Mouse (Mus musculus) midbrain, embryonic 15.5 days (tissue): ENCODE results near the gene Ric1. TPM values are rescaled to one million over a fixed set of nuclear protein-coding genes. Genes with fewer than 3 reads are reported as not detected.
"Not testable (repeated sequence)": the region's sequence is repeated elsewhere in the genome, so short reads cannot be mapped to it uniquely, and the experiment has no call there.

Experiments used
- ATAC-seq: fragments of 200-750 bp; cut with Nextera tagmentation; replicated peaks from 2 replicates; pipeline ENCODE4 v1.8.0; 2017; ENCODE audit warnings: moderate TSS enrichment
- H3K27ac ChIP-seq: fragments of 300-500 bp; sonication (generic); 2 replicates; pipeline ENCODE4 v1.5.1; 2015; ENCODE audit warnings: mild to moderate bottlenecking, inconsistent platforms
- H3K27me3 ChIP-seq: fragments of 300-500 bp; sonication (generic); replicated peaks from 2 replicates; pipeline ENCODE4 v1.6.1; 2015; ENCODE audit warnings: inconsistent platforms
- H3K36me3 ChIP-seq: fragments of 300-500 bp; sonication (generic); replicated peaks from 2 replicates; pipeline ENCODE4 v1.6.1; 2015; ENCODE audit warnings: inconsistent platforms
- H3K4me1 ChIP-seq: fragments of 300-500 bp; sonication (generic); 2 replicates; pipeline ENCODE4 v1.6.1; 2015; ENCODE audit warnings: inconsistent platforms
- H3K4me2 ChIP-seq: fragments of 300-500 bp; sonication (generic); 2 replicates; pipeline ENCODE4 v1.6.1; 2015; ENCODE audit warnings: inconsistent platforms, mild to moderate bottlenecking, moderate library complexity
- H3K4me3 ChIP-seq: fragments of 300-500 bp; sonication (generic); 2 replicates; pipeline ENCODE4 v1.5.1; 2015; ENCODE audit warnings: mild to moderate bottlenecking, inconsistent platforms
- H3K9ac ChIP-seq: fragments of 300-500 bp; sonication (generic); 2 replicates; pipeline ENCODE4 v1.6.1; 2015; ENCODE audit warnings: mild to moderate bottlenecking, inconsistent platforms
- H3K9me3 ChIP-seq: fragments of 300-500 bp; sonication (generic); 2 replicates; pipeline ENCODE4 v1.6.1; 2016; ENCODE audit warnings: inconsistent platforms
- WGBS: fragments of 180-500 bp; shearing (Covaris S2); methylation state at CpG from one replicate; pipeline ENCODE4 v1.1.7; 2015; ENCODE audit warnings: mixed read lengths; 5-methylcytosine and 5-hydroxymethylcytosine counted together
- polyA plus RNA-seq: library from polyadenylated mRNA; unstranded; fragments of >200 nt; fragmentation: Nextera tagmentation; extraction: Ambion mirVana; gene quantifications from 2 replicates; pipeline ENCODE4 v1.2.1, GENCODE M21; 2015

The Ric1 gene
- polyA plus RNA-seq, 1 experiment from 2014 or later = 14.4 TPM

DNA sequence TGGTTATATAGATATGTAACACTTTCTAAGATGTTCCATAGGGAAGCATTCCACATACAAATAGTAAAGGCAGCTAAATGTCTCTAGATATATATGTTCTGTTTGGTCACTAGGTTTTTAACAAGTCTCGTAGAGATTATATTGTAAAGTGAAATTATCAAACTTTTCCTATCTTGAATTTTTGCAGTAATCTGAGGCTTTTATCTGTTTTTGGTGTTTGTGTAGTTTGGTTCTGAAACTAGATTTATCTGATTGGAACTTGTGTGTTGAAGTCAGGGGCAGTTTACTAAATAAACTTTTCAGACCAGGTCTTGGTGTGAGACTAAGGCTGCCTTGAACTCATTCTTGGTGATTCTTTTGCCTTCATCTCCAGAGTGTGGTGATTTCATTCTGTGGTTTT, 29.0 kb downstream of the Ric1 start:
- Histone ChIP-seq H3K27ac (no peak overlapping the region), H3K4me1 (no peaks in the 10 kb centered on the region), H3K27me3 (no peaks in the 10 kb centered on the region), H3K9me3 (no peaks in the 10 kb centered on the region), H3K36me3 (no peaks in the 10 kb centered on the region), H3K4me2 (no peak overlapping the region), H3K9ac (no peak overlapping the region), H3K4me3 (no peak overlapping the region)
- ATAC-seq = no peak
- 87% methylated on average over 1 of the region's 1 CpGs for WGBS

DNA sequence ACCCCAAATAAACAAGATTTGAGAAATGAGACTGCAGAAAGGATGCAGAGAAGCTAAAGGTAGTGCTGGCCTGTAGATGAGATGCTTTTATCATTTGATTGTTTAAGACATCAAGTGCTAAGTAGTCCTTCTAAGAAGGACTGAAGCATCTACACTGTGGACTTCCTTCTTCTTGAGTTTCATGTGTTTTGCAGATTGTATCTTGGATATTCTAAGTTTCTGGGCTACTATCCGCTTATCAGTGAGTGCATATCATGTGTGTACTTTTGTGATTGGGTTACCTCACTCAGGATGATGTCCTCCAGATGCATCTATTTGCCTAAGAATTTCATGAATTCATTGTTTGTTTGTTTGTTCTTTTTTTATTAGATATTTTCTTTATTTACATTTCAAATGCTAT, 29.9 kb downstream of the Ric1 start:
- not testable (repeated sequence) for H3K4me1 ChIP-seq, H3K4me3 ChIP-seq, H3K27ac ChIP-seq, H3K9me3 ChIP-seq, H3K36me3 ChIP-seq, H3K9ac ChIP-seq, ATAC-seq, H3K27me3 ChIP-seq, H3K4me2 ChIP-seq
- WGBS = 100% methylated on average over 1 of the region's 1 CpGs

DNA sequence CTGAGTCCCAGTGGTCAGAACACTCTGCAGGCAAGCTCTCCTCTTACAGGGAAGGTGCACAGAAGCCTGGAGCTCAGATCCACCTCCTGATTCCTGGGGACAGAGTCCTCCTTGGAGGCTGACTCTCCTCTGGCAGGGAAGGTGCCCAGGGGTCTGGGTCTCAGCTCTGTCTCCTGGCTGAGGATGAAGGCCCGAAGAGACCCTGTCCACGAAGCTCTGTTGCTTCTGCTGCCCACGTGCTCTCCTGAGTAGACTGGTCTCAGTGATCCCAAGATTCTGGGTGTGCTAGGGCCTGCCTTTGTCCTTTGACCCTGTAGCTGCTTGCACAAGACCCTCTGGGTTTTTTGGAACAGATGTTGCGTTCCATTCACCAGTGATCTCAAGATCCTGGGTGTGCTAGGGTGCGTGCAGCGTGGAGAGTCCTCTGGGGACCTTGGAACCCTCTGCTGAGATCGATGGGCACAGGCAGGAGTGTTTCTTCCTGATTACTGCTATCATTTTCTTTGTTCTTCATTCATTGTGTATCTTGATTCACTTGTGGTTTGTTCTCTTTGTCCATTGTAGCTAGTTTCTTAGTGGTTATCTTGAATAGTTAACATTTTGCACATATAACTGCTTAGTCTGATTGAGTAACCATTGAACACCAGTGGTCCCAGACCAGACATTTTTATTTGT, 35.2 kb downstream of the Ric1 start:
- WGBS = 92% methylated on average over 7 of the region's 7 CpGs

DNA sequence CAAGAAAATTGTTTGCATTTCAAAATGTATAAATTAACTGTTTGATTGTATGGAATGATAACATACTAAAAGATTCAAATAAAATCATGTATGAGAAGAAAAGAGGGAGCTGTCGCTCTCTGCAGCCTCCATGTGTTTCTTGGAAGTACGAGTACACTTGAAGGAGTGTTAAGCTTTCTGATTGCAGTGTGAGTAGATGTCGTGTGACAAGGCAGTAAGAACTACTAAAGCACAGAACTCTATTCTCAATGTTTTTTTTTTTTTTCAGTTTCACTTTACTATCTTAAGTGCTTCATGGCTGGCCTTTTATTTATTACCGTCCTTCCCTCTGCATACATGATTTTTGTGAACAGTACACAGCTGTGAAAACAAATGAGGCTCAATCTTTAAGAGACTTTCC, 40.1 kb downstream of the Ric1 start:
- WGBS = 90% methylated on average over 4 of the region's 4 CpGs
- H3K4me1 ChIP-seq = no peaks in the 10 kb centered on the region
- H3K4me2 ChIP-seq = no peak overlapping the region

More for the DNA sequence above, 35.2 kb downstream of the Ric1 start:
- not testable (repeated sequence) for H3K27me3 ChIP-seq, H3K36me3 ChIP-seq, H3K9me3 ChIP-seq, H3K4me1 ChIP-seq, H3K27ac ChIP-seq, H3K4me3 ChIP-seq, H3K9ac ChIP-seq, ATAC-seq, H3K4me2 ChIP-seq

DNA sequence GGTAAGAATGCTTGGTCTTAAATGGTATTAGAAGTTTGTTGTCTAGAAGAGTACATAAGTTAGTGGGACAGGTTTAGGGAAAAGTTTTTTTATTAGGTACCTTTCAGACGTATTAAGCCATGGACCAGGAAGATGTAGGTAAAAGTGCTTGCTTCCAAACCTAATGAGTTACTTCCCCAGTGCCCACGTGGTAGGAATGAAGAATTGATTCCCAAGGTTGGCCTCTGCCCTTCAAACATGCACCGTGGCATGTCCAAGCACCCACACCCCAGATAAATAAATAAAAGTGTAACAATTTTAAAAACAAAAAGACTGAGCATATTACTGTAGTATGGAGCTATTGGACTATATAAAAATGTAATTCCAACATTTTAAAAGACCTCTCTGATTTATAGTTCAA, 40.5 kb downstream of the Ric1 start:
- Histone ChIP-seq H3K4me3 (no peak overlapping the region), H3K9ac (no peak overlapping the region), H3K4me1 (no peaks in the 10 kb centered on the region), H3K9me3 (no peaks in the 10 kb centered on the region), H3K27ac (no peak overlapping the region), H3K4me2 (no peak overlapping the region), H3K36me3 (no peaks in the 10 kb centered on the region), H3K27me3 (no peaks in the 10 kb centered on the region)
- 74% methylated on average over 3 of the region's 3 CpGs for WGBS
- no peak for ATAC-seq

More for the DNA sequence above, 40.1 kb downstream of the Ric1 start:
- Histone ChIP-seq H3K9me3 (no peaks in the 10 kb centered on the region), H3K4me3 (no peak overlapping the region), H3K36me3 (no peaks in the 10 kb centered on the region), H3K27me3 (no peaks in the 10 kb centered on the region), H3K27ac (no peak overlapping the region), H3K9ac (no peak overlapping the region)
- ATAC-seq = no peak

DNA sequence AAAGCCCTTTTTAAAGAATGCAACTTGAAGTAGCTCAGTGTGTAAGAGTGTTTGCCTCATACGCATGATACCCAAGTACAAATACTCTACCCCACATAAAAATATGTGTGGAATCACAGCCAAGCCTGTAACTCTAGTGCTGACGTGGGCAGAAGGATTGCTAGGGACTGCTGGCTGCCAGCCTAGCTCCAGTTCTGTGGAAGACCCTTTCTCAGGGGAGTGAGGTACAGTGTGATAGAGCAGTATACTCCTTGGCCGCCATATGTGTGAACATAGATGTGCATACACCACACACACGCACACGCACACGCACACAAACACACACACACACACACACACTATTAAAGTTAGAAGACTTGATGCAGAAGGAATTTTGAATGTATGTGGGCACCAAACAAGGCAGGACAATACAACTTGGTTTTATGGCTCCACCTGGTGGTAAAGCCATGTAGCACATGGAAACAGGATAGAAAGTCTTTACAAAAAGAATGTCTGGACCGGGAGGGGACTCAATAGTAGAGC, 41.2 kb downstream of the Ric1 start:
- Histone ChIP-seq H3K27me3 (no peaks in the 10 kb centered on the region), H3K36me3 (no peaks in the 10 kb centered on the region), H3K27ac (no peak overlapping the region), H3K9me3 (no peaks in the 10 kb centered on the region), H3K4me2 (no peak overlapping the region), H3K9ac (no peak overlapping the region), H3K4me3 (no peak overlapping the region), H3K4me1 (no peaks in the 10 kb centered on the region)
- 0 out of 2 replicates have a peak, but pooled peaks have one; percentile 37 for ATAC-seq
- WGBS = 67% methylated on average over 7 of the region's 7 CpGs

DNA sequence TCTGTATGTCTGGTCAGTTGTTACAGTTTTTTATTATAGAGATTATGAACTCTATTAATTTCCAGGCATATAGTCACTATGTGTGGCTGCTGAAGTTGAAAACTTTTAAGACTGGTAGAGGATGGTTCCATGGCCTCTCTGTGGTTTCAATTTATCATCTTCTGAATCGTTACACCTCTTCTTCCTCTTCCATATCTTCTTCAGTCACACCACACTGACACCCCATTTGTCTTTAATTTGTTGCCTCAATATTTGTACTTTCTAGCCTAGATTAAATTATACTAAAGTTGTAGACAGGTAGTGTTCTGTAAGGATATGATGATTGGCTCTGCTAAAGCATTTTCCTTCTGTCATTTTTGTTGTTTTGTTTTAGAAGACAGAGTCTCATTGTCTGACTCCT, 44.4 kb downstream of the Ric1 start:
- no peaks in the 10 kb centered on the region for H3K4me1 ChIP-seq
- H3K9ac ChIP-seq = no peak overlapping the region
- H3K27ac ChIP-seq = no peak overlapping the region
- H3K27me3 ChIP-seq = no peaks in the 10 kb centered on the region
- peaks cover 8% of the 10 kb centered on the region; the same call in 1 of the 2 replicates for H3K36me3 ChIP-seq
- 100% methylated on average over 1 of the region's 1 CpGs for WGBS
- H3K4me3 ChIP-seq = no peak overlapping the region
- H3K9me3 ChIP-seq = no peaks in the 10 kb centered on the region
- no peak overlapping the region for H3K4me2 ChIP-seq
- no peak for ATAC-seq

DNA sequence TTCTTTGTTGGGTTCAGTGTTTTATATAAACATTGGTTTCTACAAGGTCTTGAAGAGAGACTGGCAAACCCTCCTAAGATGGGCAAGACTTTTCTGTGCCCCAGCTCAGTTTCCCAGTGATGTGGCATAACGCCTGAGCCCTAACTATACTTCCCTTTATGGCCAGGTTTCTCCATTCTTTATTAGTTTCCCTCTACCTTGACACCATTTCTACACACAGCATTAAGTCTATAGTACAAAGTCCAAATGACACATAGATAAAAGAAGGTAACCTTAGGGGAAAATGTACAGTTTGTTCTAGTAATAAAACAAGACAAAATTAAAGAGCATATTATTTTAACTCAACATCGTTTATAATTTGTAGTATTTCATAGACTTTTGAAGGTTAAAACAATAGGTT, 60.4 kb downstream of the Ric1 start:
- no peak overlapping the region for H3K4me3 ChIP-seq
- whole genome bisulfite sequencing = 92% methylated on average over 2 of the region's 2 CpGs
- no peaks in the 10 kb centered on the region for H3K27me3 ChIP-seq
- H3K4me2 ChIP-seq = no peak overlapping the region
- no peaks in the 10 kb centered on the region for H3K9me3 ChIP-seq
- ATAC-seq = no peak
- 0 out of 2 replicates have a peak, but pooled peaks cover 12% of the 10 kb centered on the region for H3K36me3 ChIP-seq
- no peak overlapping the region for H3K9ac ChIP-seq
- H3K4me1 ChIP-seq = no peaks in the 10 kb centered on the region
- H3K27ac ChIP-seq = no peak overlapping the region

DNA sequence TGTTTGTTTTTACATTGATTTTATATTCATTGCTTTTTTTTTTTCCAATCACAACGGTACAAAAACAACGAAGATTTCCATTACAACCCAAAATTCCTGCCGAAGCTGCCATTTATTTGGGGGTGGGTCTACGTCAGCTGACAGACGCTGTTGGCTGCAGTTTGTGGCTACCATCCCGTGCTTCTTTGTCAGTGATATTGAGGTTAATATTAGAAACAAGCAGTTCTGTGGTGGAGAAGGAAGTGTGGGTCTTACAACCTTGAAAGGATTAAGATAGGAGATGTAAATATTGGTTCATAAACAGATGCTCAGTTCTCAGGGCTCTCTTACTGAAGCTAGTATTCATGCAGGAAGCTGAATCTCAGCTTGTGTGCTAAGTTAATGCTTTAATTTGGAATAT, 61.7 kb downstream of the Ric1 start:
- Histone ChIP-seq H3K36me3 (peaks cover 21% of the 10 kb centered on the region), H3K9ac (no peak overlapping the region), H3K4me1 (no peaks in the 10 kb centered on the region), H3K9me3 (no peaks in the 10 kb centered on the region), H3K4me3 (no peak overlapping the region), H3K27ac (no peak overlapping the region), H3K4me2 (no peak overlapping the region), H3K27me3 (no peaks in the 10 kb centered on the region)
- 84% methylated on average over 6 of the region's 6 CpGs for WGBS
- no peak for ATAC-seq

DNA sequence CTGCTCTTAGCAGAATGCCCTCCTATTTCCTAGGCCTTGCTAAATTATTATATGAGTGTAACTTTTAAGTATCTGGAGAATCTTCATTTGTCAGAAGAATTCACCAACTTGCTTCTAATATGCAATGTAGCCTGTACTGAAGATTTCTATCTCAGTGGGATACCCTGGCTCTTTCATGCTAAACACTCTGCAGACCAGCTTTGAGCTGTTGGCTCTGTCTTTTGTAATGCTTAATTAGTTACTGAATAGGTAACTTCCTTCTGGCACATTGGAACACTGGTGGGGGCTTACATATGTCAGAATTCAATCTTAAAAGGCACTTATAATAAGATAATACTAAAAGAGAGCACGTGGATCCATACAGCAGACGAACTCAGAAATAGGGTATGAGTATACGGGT, 71.7 kb downstream of the Ric1 start:
- not testable (repeated sequence) for H3K4me2 ChIP-seq, H3K9me3 ChIP-seq, H3K4me1 ChIP-seq, H3K27ac ChIP-seq, H3K9ac ChIP-seq, H3K4me3 ChIP-seq, H3K27me3 ChIP-seq, ATAC-seq
- peaks cover 25% of the 10 kb centered on the region for H3K36me3 ChIP-seq
- WGBS = 47% methylated on average over 3 of the region's 3 CpGs

DNA sequence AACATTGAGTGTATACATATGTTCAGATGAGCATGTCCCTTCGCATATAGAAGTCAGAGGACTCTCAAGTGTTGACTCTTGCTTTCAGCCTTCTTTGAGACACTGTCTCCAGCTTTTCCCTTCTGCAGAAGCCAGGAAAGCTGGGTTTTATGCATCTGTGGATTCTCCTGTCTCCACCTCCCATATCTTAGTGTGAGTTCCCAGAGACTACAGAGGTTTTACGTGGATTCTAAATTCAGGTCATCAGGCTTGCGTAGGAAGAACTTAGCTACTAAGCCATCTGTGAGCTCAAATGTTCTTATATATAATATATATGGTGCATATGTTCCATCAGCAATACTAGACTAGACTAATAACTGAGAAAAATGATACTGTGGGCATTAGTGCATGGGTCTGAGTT, 74.2 kb downstream of the Ric1 start:
- H3K27ac ChIP-seq = no peak overlapping the region
- ATAC-seq = no peak
- H3K9me3 ChIP-seq = no peaks in the 10 kb centered on the region
- no peaks in the 10 kb centered on the region for H3K27me3 ChIP-seq
- WGBS = 96% methylated on average over 3 of the region's 3 CpGs
- no peak overlapping the region for H3K4me3 ChIP-seq
- no peak overlapping the region for H3K9ac ChIP-seq
- no peak overlapping the region for H3K4me2 ChIP-seq
- H3K4me1 ChIP-seq = no peaks in the 10 kb centered on the region
- peaks cover 26% of the 10 kb centered on the region for H3K36me3 ChIP-seq

DNA sequence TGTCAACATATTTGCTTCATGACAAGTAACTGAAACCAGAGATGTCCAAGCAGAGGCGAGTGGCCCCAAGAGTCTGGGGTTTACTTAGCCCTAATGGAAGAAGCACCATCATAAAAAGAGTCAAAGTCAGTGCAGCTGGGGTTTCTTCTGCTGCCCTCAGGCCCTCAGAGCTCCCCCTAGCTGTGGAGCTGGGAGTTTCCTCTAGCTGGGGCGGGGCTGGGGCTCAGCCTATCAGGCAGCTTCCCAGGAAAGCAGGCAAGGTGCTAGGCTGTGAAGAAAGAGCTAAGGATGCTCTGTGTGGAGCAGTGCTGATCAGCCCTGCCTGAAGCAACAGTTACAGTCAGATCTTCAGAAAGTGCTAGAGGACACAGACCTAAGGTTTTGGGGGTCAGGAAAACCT, 74.9 kb downstream of the Ric1 start:
- Histone ChIP-seq H3K27ac (no peak overlapping the region), H3K4me1 (no peaks in the 10 kb centered on the region), H3K27me3 (no peaks in the 10 kb centered on the region), H3K4me2 (no peak overlapping the region), H3K4me3 (no peak overlapping the region), H3K36me3 (peaks cover 26% of the 10 kb centered on the region), H3K9ac (no peak overlapping the region), H3K9me3 (no peaks in the 10 kb centered on the region)
- 94% methylated on average over 2 of the region's 2 CpGs for WGBS
- ATAC-seq = no peak

DNA sequence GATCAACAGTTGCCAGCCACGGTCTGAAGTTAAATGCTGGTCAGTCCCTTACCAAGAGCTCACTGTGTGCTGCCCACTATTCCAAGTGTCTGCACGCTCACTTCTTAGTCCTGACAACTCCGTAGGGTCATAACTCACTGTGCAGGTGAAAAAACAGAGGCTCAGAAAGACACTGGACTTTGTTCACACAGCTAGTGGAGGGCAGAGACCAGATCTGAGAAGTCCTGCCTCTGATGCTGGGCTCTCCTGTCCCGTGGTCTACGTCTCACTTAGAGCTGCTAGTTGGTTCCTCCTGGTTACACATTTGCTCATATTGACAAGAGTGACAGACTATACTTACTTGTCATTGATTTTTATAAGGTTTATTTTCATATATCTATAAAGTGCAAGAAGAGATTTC, 76.9 kb downstream of the Ric1 start:
- Histone ChIP-seq H3K27me3 (no peaks in the 10 kb centered on the region), H3K4me2 (no peak overlapping the region), H3K4me3 (no peak overlapping the region), H3K4me1 (no peaks in the 10 kb centered on the region), H3K9me3 (no peaks in the 10 kb centered on the region), H3K36me3 (peaks cover 39% of the 10 kb centered on the region), H3K9ac (no peak overlapping the region), H3K27ac (no peak overlapping the region)
- WGBS = 95% methylated on average over 5 of the region's 5 CpGs
- no peak for ATAC-seq
